Mouse (Mus musculus) ovary, adult 18-20 months (tissue): ENCODE results near the gene Nell1.
"Not testable (repeated sequence)": the region's sequence is repeated elsewhere in the genome, so short reads cannot be mapped to it uniquely, and the experiment has no call there.

ENCODE experiments used
- DNase-seq: peaks from one replicate; pipeline ENCODE4 v3.0.0; 2022; ENCODE audit warnings: low spot score, mixed read lengths

Nell1 gene

DNA sequence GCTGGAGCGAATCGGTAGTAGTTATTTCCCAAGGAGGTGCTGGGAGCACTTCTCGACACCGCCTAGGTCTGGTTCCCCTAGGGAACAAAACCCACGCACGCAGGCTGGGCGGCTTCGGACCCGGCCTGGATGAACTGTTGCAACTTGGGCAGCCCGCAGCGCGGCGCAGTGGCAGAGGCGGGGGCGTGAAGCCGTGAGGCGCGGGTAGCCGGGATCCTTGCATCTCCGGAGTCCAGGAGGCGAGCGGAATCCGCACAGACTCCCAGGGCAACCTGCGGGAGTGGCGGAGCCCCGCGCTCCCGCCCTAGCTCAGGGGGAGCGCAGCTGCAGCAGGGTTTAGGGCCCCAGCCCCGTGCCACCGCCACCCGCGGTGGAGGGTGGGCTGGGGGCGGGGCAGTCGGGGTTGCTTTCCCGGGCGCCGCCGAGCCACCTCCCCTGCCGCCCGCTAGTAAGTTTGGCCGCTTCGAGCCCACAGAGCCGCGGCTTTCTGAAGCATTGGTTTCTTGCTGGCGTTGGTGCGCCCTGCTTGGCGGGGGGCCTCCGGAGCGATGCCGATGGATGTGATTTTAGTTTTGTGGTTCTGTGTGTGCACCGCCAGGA, at the start of gene Nell1:
Gene Nell1 (plus strand): TSS at position 24 of the 600 bp plus-strand sequence.
- no peak for DNase-seq

DNA sequence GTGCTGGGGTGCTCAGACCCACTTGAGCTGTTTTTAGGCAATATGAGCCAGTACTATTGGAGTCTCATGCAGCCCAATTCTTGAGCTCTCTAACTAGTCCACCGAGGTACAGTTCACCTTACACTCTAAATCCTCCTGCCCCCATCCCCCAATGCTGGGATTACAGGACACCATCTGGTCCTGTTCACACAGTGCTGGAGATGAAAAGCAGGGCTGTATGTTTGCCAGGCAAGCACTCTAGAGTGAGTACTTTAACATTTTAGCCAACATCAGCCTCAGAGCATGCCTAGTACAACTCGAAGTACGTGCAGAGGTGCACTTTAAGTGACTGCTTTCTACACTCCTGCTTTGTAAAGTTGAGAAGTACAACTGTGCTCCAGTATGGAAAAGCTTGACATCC, 46.1 kb upstream of the Nell1 start:
- no peak for DNase-seq

DNA sequence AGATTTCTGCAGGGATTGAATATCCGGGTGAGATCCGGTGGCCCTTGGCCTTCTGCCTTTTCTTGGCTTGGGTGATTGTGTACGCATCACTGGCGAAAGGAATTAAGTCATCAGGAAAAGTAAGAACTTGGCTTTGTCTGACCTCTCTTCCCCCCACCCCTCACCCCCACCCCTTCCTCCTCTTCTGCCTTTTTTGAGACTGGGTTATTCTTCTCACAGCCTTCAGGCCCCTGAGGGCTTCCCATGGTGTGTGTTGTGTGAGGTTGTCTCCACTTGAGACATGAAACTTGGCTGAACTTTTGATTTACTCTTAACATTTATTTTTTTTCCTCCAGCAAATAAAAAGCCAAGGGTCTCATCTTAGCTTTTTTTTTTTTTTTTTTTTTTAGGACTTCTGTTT, 44.7 kb upstream of the Nell1 start:
- no peak for DNase-seq

DNA sequence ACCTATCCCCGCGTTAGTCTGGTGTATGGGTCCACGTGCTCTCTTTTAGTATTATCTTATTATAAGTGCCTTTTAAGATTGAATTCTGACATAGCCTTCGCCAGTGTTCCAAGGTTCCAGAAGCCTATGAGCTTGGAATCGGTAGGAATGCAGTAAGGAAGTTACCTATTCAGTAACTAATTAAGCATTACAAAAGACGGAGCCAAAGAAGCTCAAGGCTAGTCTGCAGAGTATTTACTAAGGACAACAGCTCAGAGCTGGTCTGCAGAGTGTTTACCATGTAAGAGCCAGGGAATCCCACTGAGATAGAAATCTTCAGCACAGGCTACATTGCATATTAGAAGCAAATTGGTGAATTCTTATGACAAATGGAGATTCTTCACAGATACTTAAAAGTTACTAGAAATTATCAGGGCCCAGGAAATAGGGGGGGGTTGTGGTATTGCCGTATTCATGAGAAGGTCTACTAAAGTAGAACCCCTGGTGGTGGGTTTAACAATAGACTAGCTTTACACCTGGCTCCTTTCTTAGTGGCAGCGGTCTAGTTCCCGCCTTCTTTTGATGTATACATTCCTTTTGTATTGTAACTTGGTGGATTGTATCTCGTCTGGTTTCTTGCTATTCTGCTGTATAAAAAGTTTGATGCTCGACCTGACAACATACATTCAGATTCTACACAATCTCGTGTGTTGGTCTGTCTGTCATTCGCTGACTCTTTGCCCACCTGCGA, 41.1 kb upstream of the Nell1 start:
- not testable (repeated sequence) for DNase-seq

DNA sequence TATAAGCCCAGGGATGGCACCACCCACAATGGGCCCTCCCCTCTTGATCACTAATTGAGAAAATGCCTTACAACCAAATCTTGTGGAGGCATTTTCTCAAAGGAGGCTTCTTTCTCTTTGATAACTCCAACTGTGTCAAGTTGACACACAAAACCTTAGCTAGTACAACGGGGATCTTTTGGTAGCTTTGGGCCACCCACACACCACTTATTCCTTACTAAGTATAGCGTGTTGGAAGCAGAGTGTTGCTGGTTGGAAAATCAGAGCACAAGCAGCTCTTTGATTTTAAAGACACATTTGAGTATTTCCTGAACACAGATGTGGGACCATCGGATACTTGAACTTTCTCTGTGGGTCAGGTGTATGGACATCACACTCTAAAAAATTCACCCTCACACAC, 37.8 kb upstream of the Nell1 start:
- DNase-seq = no peak

DNA sequence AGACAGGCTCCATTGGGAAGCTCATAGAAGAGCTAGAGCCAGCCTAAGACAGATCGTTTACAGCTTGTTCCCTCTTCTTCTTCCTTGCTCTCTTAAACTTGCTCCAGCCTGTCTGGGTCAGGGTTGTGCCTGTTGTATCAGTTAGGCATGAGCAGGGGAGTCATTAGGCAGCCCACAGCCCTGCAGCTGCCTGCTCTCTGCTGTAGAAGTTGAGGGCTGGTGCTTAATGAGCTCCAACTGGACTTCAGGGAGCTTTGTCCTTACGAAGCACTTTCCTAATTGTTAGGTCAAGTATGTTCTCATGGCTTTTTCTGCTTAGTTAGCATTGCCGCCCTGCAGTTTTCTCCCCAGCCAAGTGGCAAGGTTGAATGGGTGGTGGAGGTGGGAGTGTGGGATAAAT, 32.6 kb upstream of the Nell1 start:
- no peak for DNase-seq

DNA sequence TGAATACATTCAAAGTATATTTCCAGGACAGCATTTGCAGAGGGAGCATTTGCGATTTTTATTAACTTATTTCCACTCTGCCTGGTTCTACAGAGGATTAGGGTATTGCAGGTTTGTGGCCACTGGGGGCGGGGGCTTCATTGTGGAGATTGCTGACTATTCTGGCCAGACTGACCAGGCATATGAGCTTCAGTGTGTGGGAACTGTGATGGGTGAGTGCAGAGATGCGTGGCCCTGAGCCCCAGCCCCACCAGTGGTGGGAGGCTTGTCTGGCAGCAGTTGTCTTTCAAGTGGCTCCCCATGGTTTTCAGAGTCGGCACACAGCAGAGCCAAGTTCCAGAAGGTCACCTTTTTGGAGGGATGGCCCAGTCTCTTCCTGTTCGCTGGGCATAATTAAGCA, 32.2 kb upstream of the Nell1 start:
- DNase-seq = no peak

DNA sequence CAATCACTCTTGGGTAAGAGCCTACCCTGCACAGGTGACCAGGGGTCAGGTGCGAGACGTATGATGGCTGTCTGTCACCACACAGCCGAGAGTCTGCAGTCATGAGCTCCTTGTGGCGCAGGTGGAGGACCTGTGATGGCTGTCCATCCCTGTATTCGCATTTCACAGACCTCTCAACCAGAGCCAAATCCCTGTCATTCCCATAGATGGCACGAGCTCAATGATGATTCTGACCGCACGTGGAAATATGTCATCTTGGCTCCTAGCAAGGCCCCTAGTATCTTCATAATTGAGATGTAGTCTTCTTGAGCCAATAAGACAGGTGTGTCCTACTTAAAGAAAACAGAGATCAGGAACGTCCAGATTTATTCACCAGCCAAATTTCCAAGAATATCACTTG, 28.0 kb upstream of the Nell1 start:
- no peak for DNase-seq

DNA sequence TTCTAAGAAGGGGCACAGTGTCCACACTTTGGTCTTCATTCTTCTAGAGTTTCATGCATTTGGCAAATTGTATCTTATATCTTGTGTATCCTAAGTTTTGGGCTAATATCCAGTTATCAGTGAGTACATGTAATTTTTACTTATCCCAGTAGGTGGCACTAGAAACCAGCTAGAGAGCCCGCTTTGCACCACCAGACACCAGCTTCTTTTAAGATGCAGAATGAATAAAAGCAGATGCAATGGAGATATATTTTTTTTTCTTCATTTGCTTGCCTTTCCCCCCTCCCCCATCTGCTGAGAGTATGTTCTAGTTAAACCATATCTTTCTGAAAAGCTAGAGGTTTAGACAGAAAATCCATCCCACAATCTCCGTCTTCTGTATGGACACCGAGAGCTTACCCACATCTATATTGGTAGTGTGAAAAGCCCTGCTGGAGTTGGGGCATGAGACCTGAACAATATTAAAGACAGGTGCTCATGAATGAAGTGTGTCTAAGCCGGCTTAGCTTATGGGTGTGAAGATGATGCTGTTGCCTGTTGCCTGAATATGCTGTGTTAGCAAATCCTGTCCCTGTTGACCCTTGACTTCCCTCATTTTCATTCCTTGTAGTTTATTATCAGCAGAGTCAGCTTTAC, 21.0 kb upstream of the Nell1 start:
- no peak for DNase-seq

DNA sequence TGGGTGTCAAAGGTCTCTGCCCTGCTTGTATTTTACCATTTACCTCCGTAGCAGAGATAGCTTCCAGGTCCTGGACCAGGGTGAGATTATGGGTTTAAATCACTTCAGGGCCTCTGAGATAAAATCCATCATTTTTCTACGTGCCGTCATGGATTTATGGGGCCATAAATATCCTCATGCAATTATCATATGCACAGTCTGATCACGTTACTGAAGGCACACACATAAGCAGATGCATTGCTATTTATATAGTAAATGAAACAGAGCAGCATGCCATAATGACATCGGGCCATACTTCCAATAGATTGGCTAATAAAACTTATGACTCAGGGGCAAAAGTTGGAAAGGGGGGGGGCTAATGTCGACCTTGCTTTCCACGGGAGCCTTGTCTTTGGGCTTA, 19.8 kb upstream of the Nell1 start:
- no peak for DNase-seq

DNA sequence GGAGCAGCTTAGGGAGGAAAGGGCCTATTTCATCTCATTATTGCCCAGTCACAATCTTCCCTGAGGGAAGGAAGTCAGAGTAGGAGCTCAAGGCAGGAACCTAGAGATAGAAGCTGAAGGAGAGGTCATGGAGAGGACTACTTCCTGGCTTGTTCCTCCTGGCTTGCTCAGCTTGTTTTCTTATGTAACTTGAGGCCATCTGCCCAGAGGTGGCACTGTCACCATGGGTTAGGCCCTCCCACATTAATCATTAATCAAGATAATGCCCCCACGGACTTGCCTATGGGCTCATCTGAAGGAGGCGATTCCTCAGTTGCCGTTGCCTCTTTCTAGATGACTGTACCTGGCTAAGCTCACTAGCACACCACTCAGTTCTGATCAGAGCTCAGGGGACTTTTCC, 17.5 kb upstream of the Nell1 start:
- no peak for DNase-seq

DNA sequence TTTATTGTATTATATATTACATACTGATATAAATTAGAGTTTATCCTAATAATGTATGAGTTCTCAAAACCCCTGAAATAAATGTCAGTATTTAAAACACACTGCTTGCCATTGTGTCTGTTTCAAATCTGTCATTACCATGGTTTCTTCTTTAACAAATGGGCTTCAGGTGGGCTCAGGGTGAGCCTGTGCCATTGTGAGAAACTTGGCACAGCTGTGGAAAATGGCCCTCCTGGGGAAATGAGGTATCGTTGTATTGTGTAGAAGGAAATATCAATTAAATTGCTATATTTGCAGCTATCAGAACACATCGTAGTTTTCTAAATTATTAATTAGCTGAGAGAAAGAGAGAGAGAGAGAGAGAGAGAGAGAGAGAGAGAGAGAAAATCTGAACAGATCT, 10.9 kb upstream of the Nell1 start:
- no peak for DNase-seq

DNA sequence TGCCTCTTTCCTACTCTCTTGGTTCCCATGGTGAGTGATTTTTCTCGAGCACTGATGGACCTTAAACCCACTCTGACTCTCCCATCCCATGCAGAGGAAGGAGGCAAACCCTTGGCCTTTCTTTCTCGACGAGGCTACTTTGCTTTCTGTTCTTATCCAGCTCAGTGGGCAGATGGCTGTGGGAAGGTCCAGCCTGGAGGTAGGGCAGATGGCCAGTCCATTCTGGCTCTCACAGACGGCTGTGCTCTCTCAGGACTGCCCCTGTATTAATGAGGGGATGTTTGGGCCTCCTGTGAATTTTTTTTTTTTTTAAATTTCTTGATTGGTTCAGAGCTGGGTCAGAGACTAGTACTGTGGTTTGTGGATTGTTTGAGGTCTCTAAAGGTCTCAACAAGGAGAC, 5.1 kb upstream of the Nell1 start:
- DNase-seq = no peak

DNA sequence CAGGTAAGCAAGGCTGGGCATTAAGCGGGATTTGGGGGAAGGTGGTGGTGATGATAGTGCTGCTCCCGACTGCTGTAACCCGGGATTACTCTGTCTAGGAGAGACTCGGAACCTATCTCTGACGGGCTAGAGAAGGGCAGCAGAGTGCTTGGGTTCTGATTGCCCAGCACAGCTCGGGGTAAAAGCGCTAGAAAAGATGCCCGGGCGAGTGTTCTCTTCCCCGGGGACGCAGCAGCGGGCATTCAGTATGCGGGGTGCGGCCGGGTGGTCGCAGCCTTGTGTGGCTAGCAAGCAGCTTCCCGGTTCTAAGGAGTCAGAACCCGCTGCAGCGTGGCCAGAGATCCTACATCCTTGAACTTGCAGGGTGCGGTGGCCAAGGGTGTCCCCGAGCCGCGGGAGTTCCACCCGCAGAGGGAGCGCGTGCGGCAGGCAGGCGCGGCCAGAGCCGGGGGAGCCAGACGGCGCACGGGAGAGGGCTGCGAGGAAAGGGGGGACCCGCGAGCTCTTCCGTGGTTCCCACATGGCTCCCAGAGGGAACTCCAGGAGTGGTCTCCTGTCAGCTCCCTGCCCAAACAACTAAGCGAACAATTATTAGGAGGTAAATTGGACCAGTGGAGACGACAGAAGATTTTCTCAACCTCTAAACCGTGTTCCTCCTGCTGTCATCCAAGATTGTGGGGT, 917 bp downstream of the Nell1 start:
- no peak for DNase-seq

DNA sequence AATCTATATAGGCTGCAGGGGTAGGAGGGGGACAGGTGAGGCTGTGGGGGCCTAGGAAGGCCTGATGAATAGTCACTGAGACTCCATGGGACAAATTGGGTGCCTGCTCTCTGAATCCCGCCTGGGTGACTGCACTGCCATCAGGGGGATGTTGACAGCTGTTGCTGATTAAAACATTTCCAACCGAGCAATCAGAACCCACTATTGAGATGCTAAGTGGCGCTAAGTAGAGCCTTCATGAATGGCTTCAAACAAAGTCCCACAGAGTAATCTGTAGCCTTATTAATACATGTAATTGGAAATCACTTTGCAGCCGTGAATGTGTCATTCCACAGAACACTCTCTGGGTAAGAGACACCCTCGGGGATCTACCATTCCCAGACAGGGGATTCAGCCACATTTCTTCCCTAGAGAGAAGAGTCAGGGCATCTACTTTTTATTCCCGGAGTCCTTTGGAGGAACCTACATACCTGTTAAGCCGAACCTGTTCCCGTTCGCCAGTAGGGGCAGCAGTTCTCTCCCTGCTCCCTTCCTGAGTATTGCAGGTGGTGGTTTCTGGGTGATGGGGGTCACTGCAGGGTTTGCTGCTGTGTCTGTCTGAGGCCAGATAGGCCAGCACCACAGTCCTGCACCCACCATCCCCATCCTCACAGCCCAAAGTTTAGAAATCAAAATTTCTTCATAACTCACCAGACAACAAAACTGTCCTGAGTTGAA, 7.0 kb downstream of the Nell1 start:
- DNase-seq = no peak

DNA sequence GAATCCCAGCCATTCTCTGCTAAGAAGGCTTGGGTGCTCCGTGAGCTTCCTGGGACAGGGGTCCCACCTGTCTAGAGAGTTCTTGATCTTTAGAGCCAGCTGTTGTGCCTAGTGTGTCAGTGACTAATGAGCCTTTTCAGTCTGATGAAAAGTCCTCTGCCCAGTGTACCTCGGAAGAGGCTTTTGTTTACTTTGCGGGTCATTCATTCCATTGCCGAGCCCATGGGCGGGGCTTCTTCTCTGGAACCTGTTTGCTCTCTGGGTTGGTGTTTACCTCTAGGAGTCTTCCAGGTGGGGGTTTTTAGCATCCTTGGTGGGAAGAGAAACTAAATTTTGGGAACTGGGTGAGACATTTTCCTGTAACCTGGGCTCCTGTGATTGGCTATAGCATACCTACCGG, 10.0 kb downstream of the Nell1 start:
- no peak for DNase-seq

DNA sequence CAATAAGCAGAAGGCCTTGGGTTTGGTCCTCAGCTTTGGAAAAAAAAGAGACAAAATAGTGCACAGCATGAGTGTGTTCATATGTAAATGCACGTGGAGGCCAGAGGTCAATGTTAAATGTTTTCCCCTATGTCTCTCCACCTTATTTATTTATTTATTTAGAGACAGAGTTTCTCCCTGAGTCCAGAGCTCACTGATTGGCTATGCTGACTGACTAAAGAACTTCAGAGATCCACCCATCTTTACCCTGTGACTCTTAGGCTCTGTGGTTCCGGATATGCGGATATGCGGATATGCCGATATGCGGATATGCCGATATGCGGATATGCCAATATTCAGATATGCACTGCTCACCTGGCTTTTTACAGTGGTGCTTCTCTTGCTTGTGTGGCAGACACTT, 11.3 kb downstream of the Nell1 start:
- no peak for DNase-seq

DNA sequence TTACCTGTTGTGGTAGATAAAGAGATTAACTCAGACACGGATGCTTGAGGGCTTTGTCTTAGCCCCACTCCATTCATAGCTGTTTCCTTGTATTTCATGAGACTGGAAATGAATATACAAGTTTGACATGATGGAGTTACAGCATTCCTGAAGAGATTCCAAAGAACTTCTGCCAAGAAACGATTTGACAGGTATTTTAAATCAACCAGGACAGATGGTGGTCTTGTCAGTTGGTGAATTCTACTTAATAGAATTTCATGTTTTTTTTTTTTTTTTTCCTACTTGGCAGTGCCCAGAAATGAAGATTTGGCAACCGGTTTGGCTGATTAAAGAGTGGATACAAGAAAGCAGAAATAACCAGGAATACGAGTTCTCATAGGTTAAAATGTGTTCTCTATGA, 24.7 kb downstream of the Nell1 start:
- DNase-seq = no peak

DNA sequence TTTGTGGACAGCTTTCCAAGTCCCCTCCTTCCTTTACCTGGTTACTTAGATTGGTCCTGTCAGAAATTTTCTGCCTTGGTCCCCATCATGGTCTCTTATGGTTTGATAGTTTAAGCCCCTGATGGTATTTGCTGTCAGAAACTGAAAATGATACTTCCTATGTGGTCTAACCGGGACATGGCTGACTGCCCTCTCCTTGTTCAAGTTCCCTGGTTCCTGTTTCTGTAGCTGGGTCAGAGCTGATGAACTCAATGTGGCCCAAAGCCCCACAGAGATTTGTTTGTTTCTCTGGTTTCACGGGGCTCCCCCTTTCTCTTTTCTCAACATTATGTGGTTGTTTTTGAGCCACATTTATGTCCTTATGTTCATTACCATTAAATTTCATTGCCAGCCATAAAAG, 30.6 kb downstream of the Nell1 start:
- no peak for DNase-seq

DNA sequence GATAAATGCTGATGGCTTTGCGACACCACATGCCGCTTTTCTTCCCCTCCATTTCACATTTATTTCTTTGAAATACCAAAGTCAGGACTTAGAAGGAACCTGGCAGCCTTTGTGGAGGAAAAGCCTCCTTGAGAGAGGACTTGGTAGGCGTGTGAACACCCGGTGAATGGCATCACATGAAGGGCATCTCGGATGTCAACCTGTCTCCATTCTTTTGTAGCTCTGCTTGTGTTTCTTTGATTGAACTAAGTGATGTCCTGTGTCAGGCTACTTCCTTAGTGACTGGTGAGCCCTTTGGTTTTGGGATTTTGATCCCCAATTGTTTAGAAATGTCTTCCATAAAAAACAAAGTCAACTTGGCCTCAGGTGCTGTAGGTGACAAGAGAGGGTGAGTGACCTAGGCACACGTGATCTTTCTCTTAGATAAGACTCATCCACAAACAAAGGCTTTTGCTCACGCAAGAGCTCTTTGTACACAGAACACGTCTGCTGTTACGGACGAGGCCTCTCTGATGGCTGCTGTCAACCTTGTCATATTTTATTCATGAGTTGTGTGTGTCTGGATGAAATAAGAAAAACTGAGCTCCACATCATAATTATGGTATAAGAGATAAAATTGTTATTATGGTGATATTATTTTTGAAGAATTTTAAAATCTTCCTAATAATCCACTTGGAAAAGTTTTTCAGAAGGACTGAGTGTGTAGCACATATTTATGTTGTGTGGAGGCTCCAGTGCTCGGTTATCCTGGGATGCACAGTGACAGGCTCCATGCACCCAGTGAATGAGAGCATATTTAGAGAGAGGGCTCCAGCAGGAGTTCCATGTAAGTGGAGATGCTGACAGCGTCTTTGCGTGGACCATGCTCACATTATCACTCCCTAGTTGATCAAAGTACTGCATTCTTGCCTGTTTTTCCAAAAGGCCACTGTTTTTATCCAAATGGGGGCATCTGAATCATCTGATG, 60.8 kb downstream of the Nell1 start:
- DNase-seq = no peak

DNA sequence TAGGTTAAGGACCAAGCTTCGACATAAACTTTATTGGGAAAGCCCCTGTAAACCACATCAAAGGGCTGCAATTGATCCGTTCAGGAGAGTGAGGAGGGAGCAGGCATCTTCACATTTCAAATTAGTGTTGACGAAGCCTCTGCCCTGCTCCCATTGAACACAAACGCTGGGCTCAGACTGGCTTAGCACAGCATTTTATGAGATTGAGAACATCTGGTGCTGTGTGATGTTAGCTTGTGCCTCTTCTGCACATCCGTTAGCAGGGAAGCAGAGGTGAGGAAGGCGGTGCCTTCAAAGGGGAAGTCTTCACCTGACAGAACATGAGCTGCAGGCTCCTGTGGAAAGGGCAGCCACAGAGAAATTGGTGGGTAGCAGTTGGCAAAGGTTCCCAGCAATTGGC, 66.4 kb downstream of the Nell1 start:
- no peak for DNase-seq
